Mouse (Mus musculus) T-helper 17 cell (primary cell): ENCODE results near the gene Snapc3.

ENCODE experiments used
- in situ Hi-C, 2 experiments: fragments of 300-600 bp; cut with MboI, MseI; formaldehyde crosslinking; loops; 1 replicate in 1 of 2; 2 replicates in 1 of 2; pipeline ENCODE4 v1.15.1; 2025; ENCODE audit warnings: high pct_unique_total_duplicates in 2 of 2

Gene Snapc3

GRCm38 (mm10) chr4:83417160-83417819 lies at the start of gene Snapc3:
Snapc3 (plus strand) TSS chr4:83417724.
- in situ Hi-C loops = loop anchor here (5.0 to 25.0 kb wide), 2 partner anchors 105 to 1470 kb away; partner anchors contain the start of gene Cntln (in 1 of the 2)

- in situ Hi-C loops = no loop called here
Observed at GRCm38 (mm10) chr4:83373381-83373780, 44.1 kb upstream of the Snapc3 start.

- in situ Hi-C loops = no loop called here
Observed at GRCm38 (mm10) chr4:83375650-83376049, 41.9 kb upstream of the Snapc3 start.

DNA sequence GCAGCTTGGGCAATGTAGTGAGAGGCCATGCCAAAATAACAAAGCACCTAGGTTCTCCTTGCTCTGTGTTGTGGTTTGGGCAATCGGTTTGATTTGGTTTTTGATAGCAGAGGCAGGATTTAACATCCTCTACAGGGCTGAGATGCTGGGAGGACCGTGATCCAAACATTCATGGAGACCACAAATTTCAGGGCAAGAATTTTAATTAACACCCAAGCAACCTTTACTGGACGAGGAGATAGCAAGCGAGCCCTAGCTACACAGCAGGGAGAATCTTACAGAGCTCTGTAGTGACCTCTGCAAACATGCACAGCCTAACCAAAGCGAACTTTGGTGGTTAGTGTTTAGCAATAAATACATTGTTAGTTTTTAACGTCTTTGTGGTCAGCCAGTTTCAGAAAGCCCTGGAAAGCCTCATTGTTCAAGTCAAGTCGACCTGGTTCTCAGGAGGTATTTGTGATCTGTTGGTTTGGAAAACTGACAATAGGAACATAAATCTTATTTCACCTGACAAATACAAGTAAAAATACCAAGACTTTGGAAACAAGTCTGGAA lies 41.0 kb upstream of the Snapc3 start:
- in situ Hi-C loops = no loop called here

- in situ Hi-C loops = no loop called here
Observed at GRCm38 (mm10) chr4:83379036-83379435, 38.5 kb upstream of the Snapc3 start.

DNA sequence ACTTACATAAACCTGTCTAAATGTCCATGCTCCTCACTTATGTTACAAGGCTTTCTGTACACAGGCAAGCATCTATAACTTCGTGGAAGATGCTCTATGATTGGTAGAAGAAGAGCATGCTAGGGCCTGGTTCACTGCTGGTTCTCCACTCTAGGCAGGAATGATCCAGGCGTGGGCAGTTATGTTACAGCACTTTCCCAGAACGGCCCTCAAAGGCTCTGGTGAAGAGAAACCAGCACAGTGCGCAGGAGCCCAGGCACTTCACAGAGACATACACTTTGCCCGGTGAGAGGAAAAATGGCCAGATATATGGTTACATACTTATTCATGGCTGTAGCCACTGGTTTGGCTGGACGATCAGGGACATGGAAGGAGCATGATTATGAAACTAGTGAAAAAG lies 37.8 kb upstream of the Snapc3 start:
- in situ Hi-C loops = loop anchor here in 1 of 2 experiments (10.0 kb wide), 1 partner anchor 675 kb away; no protein-coding TSS in a partner anchor

DNA sequence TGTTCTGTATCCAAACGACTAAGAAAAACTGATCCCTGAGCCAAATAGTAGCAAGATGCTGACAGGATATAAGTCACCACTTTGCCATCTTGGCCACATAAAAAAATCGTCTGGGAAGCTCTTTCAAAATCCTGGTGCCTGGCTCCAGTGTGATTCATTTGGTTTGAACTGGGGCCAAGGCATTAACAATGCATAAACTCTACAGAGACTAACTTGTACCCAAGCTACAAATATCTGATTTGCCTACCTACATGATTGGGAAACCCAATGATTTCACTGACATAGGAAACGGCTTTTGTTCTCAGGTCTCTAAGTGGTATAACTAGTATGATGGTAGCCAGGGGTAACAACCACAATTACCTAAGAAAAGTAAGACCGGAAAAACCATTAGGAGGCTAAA lies 37.3 kb upstream of the Snapc3 start:
- in situ Hi-C loops = loop anchor here in 1 of 2 experiments (10.0 kb wide), 1 partner anchor 675 kb away; no protein-coding TSS in a partner anchor

DNA sequence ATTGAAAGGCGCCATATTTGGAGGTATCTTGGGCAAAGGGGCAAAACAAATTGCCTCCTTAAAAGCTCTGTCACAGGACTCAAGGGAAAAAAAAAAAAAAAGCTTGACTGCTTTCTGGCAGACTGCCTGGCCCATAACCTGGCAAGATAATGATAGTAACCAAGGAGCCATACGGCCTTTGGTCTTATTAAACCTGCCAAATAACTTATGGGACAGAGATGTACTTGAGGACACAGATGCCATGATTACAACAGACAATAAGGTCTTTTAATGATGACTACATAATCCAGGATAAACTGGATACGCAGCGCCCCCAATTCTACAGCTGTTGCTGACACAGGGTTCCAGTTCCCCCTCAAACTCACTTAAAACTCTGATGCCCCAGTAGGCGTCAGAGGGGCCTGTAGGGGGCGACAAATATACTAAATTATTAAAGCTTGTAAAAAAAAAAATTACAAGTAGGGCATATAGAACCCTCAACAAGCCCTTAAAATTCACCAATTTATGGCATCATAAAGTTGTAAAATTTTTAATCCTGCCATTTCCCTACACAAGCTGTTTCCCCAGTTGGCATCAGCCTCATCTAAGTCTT lies 33.5 kb upstream of the Snapc3 start:
- in situ Hi-C loops = loop anchor here in 1 of 2 experiments (10.0 kb wide), 1 partner anchor 671 kb away; no protein-coding TSS in a partner anchor

DNA sequence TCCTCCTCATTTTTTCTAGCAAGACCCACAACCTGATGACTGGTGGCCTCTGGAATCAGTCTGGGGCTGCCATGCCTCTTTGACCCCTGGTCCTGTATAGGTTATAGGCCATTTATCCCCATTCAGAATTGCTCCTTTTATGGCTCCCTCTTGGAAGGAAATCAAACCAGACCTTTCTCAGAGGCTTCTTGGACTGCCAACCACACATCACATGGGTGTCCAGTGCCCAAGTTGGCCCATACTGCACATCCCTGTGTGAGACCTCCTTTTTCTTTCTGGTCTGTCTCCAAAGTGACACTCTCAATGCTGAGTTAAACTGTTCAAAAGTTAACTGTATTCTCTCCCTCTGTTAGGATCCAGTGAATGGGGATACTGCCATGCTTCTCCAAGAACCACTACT lies 32.4 kb upstream of the Snapc3 start:
- in situ Hi-C loops = loop anchor here in 1 of 2 experiments (10.0 kb wide), 1 partner anchor 670 kb away; no protein-coding TSS in a partner anchor

DNA sequence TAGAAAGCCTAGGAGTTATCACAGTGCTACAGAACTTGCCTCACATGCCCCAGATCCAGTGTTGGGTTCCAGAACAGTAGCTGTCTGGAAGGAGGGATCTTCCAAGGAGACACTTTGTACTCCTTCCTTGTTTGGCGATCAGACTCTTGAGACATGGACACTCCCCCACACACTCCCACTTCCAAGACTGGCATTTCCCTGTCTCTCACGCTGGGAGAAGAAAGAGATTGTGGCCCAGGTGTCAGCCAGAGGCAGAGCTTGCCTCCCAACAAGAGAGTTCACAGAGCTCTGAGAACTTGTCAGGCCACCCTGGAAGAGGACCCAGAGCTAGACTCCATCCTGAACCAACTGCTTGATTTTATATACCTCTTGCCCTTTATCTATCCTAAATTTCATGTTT lies 27.0 kb upstream of the Snapc3 start:
- in situ Hi-C loops = loop anchor here in 1 of 2 experiments (10.0 kb wide), 1 partner anchor 886 kb away; no protein-coding TSS in a partner anchor

DNA sequence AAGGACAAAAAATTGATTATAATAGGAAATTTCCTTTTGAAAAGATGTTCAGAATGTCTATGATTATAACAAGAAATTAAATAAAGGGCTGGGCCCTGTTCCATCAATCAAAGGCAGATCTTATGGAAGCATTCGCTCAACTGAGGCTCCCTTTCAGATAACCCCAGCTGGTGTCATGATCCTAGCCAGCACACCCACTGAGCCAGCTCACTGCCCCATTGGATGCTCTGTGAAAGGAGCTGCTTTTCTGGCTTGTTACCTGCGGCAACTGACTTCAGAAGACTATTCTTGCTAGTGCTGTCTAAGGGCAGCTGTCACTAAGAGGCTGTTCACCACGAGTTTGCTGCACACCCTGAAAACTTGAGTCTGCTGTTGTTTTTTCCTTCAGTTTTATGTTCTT lies 25.6 kb upstream of the Snapc3 start:
- in situ Hi-C loops = loop anchor here in 1 of 2 experiments (10.0 kb wide), 1 partner anchor 887 kb away; no protein-coding TSS in a partner anchor

- in situ Hi-C loops = loop anchor here in 1 of 2 experiments (10.0 kb wide), 1 partner anchor 889 kb away; no protein-coding TSS in a partner anchor
Observed at GRCm38 (mm10) chr4:83393733-83394132, 23.8 kb upstream of the Snapc3 start.

- in situ Hi-C loops = loop anchor here in 1 of 2 experiments (10.0 kb wide), 1 partner anchor 892 kb away; no protein-coding TSS in a partner anchor
Observed at GRCm38 (mm10) chr4:83396346-83396745, 21.2 kb upstream of the Snapc3 start.

DNA sequence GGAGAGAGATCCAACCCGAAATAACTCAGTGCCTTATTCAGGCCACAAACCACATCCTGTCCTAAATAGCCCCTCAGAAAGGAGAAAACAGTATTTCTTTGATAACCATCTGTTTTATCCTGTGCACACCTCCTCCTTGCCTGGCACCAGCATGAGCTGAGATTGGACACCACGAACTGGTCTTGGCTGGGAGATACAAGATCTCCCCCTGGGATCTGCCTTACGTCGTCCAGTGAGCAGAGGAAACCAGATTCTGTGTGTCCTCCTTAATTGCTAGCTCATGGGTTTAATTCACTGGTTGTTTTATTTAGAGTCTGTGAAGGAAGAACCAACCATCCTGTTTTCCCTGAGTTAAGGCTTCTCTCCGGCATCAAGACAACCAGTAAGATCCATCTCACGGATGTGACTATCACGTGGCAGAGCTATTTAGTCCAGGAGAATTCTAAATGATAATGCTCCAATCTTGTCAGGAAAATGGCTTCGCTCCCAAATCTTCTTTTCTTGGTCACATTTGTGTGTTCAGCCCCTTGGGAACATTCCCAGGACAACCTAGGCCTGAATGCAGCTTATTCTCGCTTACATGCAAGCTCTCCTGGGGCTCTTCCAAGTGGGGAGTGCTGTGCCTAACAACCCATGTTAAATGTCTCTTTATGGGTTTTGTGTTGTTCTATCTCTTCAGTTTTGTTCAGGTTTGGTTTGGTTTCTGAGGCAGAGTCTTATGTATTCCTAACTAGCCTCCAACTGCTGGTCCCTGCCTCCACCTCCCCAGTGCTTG lies 20.3 kb upstream of the Snapc3 start:
- in situ Hi-C loops = loop anchor here in 1 of 2 experiments (10.0 kb wide), 1 partner anchor 892 kb away; no protein-coding TSS in a partner anchor

DNA sequence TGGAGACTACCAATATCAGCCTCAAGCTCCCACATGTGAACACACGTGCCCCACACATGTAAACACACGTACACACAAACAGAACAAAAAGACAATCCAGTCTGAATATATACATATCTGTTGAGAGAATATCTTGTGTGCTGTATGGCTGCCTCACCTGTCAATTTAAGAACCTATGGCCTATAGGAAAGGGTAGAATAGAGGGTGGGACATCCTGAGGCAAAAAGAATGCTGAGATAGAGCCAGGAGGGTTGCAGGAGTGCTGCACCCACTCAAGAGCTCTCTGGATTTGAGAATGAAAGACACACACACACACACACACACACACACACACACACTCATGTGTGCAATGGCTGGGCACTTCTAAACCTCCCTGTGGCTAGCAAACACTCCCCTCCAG lies 19.0 kb upstream of the Snapc3 start:
- in situ Hi-C loops = loop anchor here in 1 of 2 experiments (10.0 kb wide), 1 partner anchor 894 kb away; no protein-coding TSS in a partner anchor

DNA sequence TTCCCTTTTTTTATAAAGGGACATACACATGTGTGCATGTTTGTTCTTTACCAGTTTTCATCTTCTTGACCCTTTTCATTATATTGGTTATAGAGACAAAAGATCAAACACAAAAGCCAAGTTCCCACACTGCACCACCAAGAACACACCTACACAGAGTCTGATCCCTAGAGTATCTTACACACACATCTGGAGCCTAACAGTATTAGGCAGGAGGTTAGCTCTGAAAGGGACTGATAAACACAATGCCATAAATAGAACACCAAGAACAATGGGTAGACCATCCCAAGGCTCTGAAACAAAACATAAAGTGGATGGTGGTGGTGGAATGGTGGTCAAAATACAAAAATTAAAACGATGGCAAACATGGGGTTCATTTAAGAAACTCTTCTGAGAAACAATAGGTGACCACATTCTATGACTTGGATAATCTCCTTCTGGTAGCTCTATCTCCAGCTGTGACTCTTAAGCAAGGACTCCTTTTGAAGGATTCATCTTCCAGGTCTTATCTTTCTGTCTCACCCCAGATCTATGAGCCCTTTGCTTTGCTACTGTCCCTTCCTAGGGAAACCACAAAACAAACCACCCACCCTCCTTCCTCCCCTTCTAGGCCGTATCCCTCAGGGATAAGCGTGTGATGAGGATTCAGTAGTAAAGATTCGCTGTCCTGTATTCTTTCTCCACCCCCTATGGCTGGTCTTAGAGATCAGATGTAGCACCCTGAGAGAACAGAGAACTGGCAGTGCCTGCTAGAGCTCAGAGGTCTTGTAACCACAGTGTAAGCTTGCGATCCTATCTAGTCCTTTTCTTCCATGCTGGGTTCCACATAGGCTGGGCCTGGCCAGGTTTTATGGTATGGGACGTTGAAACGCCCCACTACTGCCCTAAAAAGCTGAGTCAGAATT lies 16.6 kb upstream of the Snapc3 start:
- in situ Hi-C loops = loop anchor here in 1 of 2 experiments (25.0 kb wide), 1 partner anchor 1486 kb away; the partner anchor contains the start of gene Cntln

- in situ Hi-C loops = loop anchor here in 1 of 2 experiments (25.0 kb wide), 1 partner anchor 1486 kb away; the partner anchor contains the start of gene Cntln
Observed at GRCm38 (mm10) chr4:83401712-83402111, 15.8 kb upstream of the Snapc3 start.

- in situ Hi-C loops = loop anchor here in 1 of 2 experiments (25.0 kb wide), 1 partner anchor 1480 kb away; the partner anchor contains the start of gene Cntln
Observed at GRCm38 (mm10) chr4:83407688-83408087, 9.8 kb upstream of the Snapc3 start.

DNA sequence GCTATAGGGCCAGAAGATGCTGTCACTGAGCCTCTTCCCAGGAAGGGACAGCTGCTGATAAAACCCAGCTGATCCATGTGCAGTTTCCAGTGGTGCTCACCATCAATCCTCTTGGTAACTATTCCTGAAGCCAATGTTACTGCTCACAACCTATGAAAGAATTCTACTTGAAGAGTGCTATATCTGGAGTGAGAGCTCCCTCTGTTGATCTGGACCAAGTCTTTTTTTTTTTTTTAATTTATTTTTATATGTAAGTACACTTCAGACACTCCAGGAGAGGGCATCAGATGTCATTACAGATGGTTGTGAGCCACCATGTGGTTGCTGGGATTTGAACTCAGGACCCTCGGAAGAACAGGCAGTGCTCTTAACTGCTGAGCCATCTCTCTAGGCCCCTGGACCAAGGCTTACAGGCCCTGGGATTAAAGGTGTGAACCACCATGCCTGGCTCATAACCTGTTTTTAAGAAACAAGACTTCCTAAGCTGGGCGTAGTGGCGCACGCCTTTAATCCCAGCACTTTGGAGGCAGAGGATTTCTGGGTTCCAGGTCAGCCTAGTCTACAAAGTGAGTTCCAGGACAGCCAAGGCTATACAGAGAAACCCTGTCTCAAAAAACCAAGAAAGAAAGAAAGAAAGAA lies 7.5 kb upstream of the Snapc3 start:
- in situ Hi-C loops = loop anchor here in 1 of 2 experiments (25.0 kb wide), 1 partner anchor 1477 kb away; the partner anchor contains the start of gene Cntln
